Mouse (Mus musculus): Measurements from ENCODE around the gene Ccdc9.

GRCm38 (mm10) chr7:16308555-16309317 is 22.1 kb upstream of the Ccdc9 start:
- TF ChIP-seq ZNF384 (IDR thresholded peaks at IDR 0.05; ENCODE audit: low read depth, low read length) (no peak), RCOR1 (conservative IDR thresholded peaks at IDR 0.05; ENCODE audit: low read depth, low read length) (0 out of 2 replicates have a peak, but pooled peaks have one; percentile 69), IRF4 (IDR thresholded peaks at IDR 0.05; ENCODE audit: low read depth, low read length) (peak; percentile 82), CTCF (conservative IDR thresholded peaks at IDR 0.05 in 1 of 2, IDR thresholded peaks at IDR 0.05 in 1 of 2; ENCODE audit: low read depth in 2 of 2, low read length in 2 of 2) (no peak), CHD2 (IDR thresholded peaks at IDR 0.05; ENCODE audit: low read length) (peak; percentile 72), SMC3 (IDR thresholded peaks at IDR 0.05; ENCODE audit: low read depth, low read length) (no peak), POLR2A (IDR thresholded peaks at IDR 0.05; ENCODE audit: low read depth, low read length) (peak; percentile 48; the same call in 1 of the 2 replicates), UBTF (IDR thresholded peaks at IDR 0.05; ENCODE audit: low read depth, low read length) (no peak)
